Mouse (Mus musculus) limb, embryonic 11.5 days (tissue): ENCODE measurements around the gene Gm8947. TPM values are rescaled to one million over a fixed set of nuclear protein-coding genes. Genes with fewer than 3 reads are reported as not detected.
A peak's percentile ranks its signal among the peaks of the same experiment; 100 is the strongest.

Experiments
- ATAC-seq: fragments of 200-750 bp; cut with Nextera tagmentation; 2 replicates; pipeline ENCODE4 v1.8.0; 2017; ENCODE audit warnings: low read depth; ENCODE audit not compliant: insufficient number of reproducible peaks, low FRiP score, low TSS enrichment
- DNase-seq: peaks from one replicate; pipeline ENCODE4 v3.0.0-alpha.2; 2015; ENCODE audit warnings: low spot score
- H3K27ac ChIP-seq: fragments of 300-500 bp; sonication (generic); replicated peaks from 2 replicates; pipeline ENCODE4 v1.5.1; 2014; ENCODE audit warnings: low read depth, mild to moderate bottlenecking, low read length
- H3K27me3 ChIP-seq: fragments of 300-500 bp; sonication (generic); 2 replicates; pipeline ENCODE4 v1.6.1; 2014; ENCODE audit warnings: mild to moderate bottlenecking, low read length, mixed read lengths; ENCODE audit not compliant: control insufficient read depth, insufficient read depth
- H3K36me3 ChIP-seq: fragments of 300-500 bp; sonication (generic); 2 replicates; pipeline ENCODE4 v1.6.1; 2014; ENCODE audit warnings: mild to moderate bottlenecking, low read length, moderate library complexity, mixed read lengths; ENCODE audit not compliant: control insufficient read depth, insufficient read depth
- H3K4me1 ChIP-seq: fragments of 300-500 bp; sonication (generic); 2 replicates; pipeline ENCODE4 v1.6.1; 2014; ENCODE audit warnings: low read length, mixed read lengths; ENCODE audit not compliant: control insufficient read depth, insufficient read depth
- H3K4me2 ChIP-seq: fragments of 300-500 bp; sonication (generic); 2 replicates; pipeline ENCODE4 v1.6.1; 2014; ENCODE audit warnings: low read depth, mild to moderate bottlenecking, moderate library complexity; ENCODE audit not compliant: severe bottlenecking
- H3K4me3 ChIP-seq: fragments of 300-500 bp; sonication (generic); 2 replicates; pipeline ENCODE4 v1.5.1; 2014; ENCODE audit warnings: low read depth, low read length
- H3K9ac ChIP-seq: fragments of 300-500 bp; sonication (generic); 2 replicates; pipeline ENCODE4 v1.6.1; 2014; ENCODE audit warnings: mild to moderate bottlenecking, low read length
- H3K9me3 ChIP-seq: fragments of 300-500 bp; sonication (generic); 2 replicates; pipeline ENCODE4 v1.6.1; 2016; ENCODE audit warnings: low read length; ENCODE audit not compliant: control insufficient read depth
- WGBS: fragments of 180-500 bp; shearing (Covaris S2); extraction: QIAGEN DNeasy Blood & Tissue Kit; methylation state at CpG from one replicate; pipeline ENCODE4 v1.1.7; 2014; 5-methylcytosine and 5-hydroxymethylcytosine counted together
- polyA plus RNA-seq: library from polyadenylated mRNA; unstranded; fragments of >200 nt; fragmentation: Nextera tagmentation; extraction: Ambion mirVana; gene quantifications from 2 replicates; pipeline ENCODE4 v1.2.1, GENCODE M21; 2014

Gene Gm8947
- polyA plus RNA-seq, 1 experiment from 2014 or later = 0.24 TPM

GRCm38 (mm10) chr1:151156777-151157632 lies 35.2 kb upstream of the Gm8947 start:
- 77% methylated on average over 7 of the region's 7 CpGs for WGBS
- Histone ChIP-seq H3K27me3 (no peaks in the 10 kb centered on the region), H3K4me2 (no peak overlapping the region), H3K4me3 (no peak overlapping the region), H3K4me1 (no peaks in the 10 kb centered on the region), H3K9ac (no peak overlapping the region), H3K36me3 (no peaks in the 10 kb centered on the region), H3K27ac (no peak overlapping the region), H3K9me3 (no peaks in the 10 kb centered on the region)
- DNase-seq (no peak), ATAC-seq (no peak)

GRCm38 (mm10) chr1:151157963-151158856 lies 34.0 kb upstream of the Gm8947 start:
- H3K9me3 ChIP-seq = no peaks in the 10 kb centered on the region
- no peak overlapping the region for H3K4me3 ChIP-seq
- no peaks in the 10 kb centered on the region for H3K4me1 ChIP-seq
- WGBS = 33% methylated on average over 9 of the region's 9 CpGs
- H3K36me3 ChIP-seq = no peaks in the 10 kb centered on the region
- DNase-seq (peak; percentile 27), ATAC-seq (no peak)
- no peak overlapping the region for H3K27ac ChIP-seq
- H3K9ac ChIP-seq = no peak overlapping the region
- H3K4me2 ChIP-seq = no peak overlapping the region
- H3K27me3 ChIP-seq = no peaks in the 10 kb centered on the region

- Histone ChIP-seq H3K4me1 (no peaks in the 10 kb centered on the region), H3K9me3 (no peaks in the 10 kb centered on the region), H3K27me3 (no peaks in the 10 kb centered on the region), H3K9ac (no peak overlapping the region), H3K36me3 (no peaks in the 10 kb centered on the region), H3K4me3 (no peak overlapping the region), H3K4me2 (no peak overlapping the region), H3K27ac (no peak overlapping the region)
- DNase-seq (no peak), ATAC-seq (no peak)
- WGBS = 92% methylated on average over 2 of the region's 2 CpGs
These were observed 33.2 kb upstream of the Gm8947 start for GRCm38 (mm10) chr1:151158857-151159510.

- Histone ChIP-seq H3K27ac (no peak overlapping the region), H3K36me3 (no peaks in the 10 kb centered on the region), H3K4me2 (no peak overlapping the region), H3K9me3 (no peaks in the 10 kb centered on the region), H3K4me3 (no peak overlapping the region), H3K27me3 (no peaks in the 10 kb centered on the region), H3K9ac (no peak overlapping the region), H3K4me1 (0 out of 2 replicates have a peak, but pooled peaks cover 3% of the 10 kb centered on the region)
- DNase-seq (no peak), ATAC-seq (no peak)
- 33% methylated on average over 8 of the region's 8 CpGs for WGBS
These were observed 26.1 kb upstream of the Gm8947 start for GRCm38 (mm10) chr1:151166031-151166430.

- DNase-seq = peak; percentile 25
- no peak overlapping the region for H3K9ac ChIP-seq
These were observed 24.7 kb upstream of the Gm8947 start for GRCm38 (mm10) chr1:151167297-151168047.

GRCm38 (mm10) chr1:151168637-151169036 lies 23.5 kb upstream of the Gm8947 start:
- no peaks in the 10 kb centered on the region for H3K36me3 ChIP-seq
- 66% methylated on average over 3 of the region's 3 CpGs for WGBS
- no peak overlapping the region for H3K9ac ChIP-seq
- DNase-seq (no peak), ATAC-seq (no peak)
- H3K4me1 ChIP-seq = 0 out of 2 replicates have a peak, but pooled peaks cover 3% of the 10 kb centered on the region
- no peaks in the 10 kb centered on the region for H3K27me3 ChIP-seq
- no peaks in the 10 kb centered on the region for H3K9me3 ChIP-seq
- no peak overlapping the region for H3K4me2 ChIP-seq
- H3K27ac ChIP-seq = no peak overlapping the region
- no peak overlapping the region for H3K4me3 ChIP-seq

More at GRCm38 (mm10) chr1:151167297-151168047, 24.7 kb upstream of the Gm8947 start:
- Histone ChIP-seq H3K4me1 (0 out of 2 replicates have a peak, but pooled peaks cover 3% of the 10 kb centered on the region), H3K4me3 (no peak overlapping the region), H3K4me2 (no peak overlapping the region), H3K27ac (no peak overlapping the region), H3K36me3 (no peaks in the 10 kb centered on the region), H3K27me3 (no peaks in the 10 kb centered on the region), H3K9me3 (no peaks in the 10 kb centered on the region)
- ATAC-seq = no peak
- WGBS = 18% methylated on average over 12 of the region's 12 CpGs

GRCm38 (mm10) chr1:151171572-151172461 lies 20.4 kb upstream of the Gm8947 start:
- ATAC-seq = no peak
- Histone ChIP-seq H3K4me3 (no peak overlapping the region), H3K4me1 (0 out of 2 replicates have a peak, but pooled peaks cover 3% of the 10 kb centered on the region), H3K9me3 (no peaks in the 10 kb centered on the region), H3K4me2 (no peak overlapping the region), H3K27ac (no peak overlapping the region), H3K27me3 (no peaks in the 10 kb centered on the region), H3K9ac (no peak overlapping the region), H3K36me3 (no peaks in the 10 kb centered on the region)
- no peak for DNase-seq
- WGBS = 84% methylated on average over 2 of the region's 2 CpGs
